Mouse (Mus musculus) layer of hippocampus, postnatal 14 days (tissue): ENCODE data around the gene Strip1. TPM values are rescaled to one million over a fixed set of nuclear protein-coding genes. Genes with fewer than 3 reads are reported as not detected.

ENCODE experiments used
- DNase-seq, 2 experiments: peaks; one replicate each; pipeline ENCODE4 v3.0.0; 2021 to 2022; ENCODE audit warnings: low spot score in 2 of 2, mixed read lengths in 1 of 2
- total RNA-seq, 2 experiments: library from RNA; stranded (reverse); gene quantifications; 2 replicates each; pipeline ENCODE4 v1.2.3; 2021

Gene Strip1
- total RNA-seq, 2 experiments from 2014 or later = 76.7 to 77.6 TPM

DNA sequence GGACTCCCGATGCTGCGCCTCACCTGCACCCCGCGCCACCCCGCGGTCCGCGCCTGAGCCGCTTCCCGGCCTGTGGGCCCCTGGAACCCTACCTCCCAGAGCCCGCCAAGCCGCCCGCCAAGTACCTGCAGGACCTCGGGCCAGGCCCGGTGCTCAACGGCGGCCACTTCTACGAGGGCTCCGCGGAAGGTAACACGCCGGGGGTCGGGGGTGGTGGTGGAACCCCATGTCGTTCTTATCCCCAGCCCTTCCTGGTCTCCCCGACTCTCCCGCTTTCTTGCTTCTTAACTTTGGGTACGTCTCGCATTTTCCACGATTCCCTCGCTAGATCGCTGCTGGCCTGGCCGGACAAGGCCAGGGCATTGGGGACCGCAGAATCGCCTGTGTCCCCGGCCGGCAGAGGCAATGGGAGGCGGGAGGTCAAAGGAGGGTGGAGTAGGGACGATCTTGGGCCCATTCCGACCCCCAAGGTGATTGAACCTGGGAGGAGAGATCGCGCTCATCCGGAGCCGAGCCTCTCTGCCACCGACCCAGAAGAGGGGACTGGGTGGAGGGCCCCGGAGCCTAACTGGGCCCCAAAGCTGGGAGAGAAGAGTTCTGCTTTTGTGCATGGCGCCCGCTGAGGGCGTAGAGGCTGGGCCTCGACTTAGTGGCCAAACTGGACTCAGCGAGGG lies 36.1 kb downstream of the Strip1 start:
- no peak for DNase-seq

DNA sequence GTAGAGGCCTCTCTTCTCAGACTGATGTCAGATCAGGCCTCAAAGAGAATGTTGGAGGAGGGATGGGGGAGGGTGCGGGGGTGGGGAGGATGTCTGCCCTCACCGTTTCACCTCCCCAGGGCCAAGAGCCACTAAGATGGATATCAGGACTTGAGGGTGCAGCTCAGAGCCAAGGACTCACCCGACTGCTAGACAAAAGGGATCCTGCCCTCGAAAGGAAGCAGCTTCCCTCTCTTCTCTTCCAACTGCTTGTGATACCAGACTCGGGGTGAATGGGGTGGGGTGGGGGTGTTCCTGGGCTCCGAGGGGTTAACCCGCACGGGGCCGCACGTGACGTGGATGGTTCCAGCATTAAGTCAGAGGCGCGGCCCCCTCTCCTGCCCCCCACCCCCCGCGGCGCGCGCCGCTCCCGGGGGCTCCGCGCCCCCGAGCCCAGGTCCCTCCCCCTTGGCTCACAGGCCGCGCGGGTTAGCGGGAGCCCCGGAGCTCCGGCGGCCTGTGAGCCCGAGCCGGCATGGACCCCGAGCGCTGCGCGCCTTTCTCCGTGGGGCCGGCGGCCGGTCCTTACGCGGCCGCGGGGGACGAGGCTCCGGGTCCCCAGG lies 36.7 kb downstream of the Strip1 start, which contains the start of gene Alx3:
Gene Alx3 (plus strand): TSS at position 370 of the 602 bp plus-strand sequence.
- DNase-seq = no peak

DNA sequence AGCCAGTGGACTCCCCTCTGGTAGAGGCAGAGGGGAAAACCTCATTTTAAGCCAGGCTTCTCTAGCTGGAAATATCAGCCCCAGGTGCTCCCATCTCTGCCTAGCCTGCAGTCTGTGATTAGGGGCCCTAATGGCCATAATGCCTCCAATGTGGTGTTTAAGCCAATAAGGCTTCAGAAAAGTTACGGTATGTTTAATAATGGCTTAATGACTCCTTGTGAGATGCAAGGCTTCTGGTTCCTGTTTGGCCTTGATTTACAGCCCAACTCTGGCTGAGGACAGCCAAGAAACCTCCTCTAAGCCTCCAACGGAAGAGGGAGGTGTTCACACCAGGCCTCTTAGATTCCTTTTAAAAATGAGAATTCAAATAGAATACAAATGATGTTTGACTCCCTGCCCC lies 37.9 kb downstream of the Strip1 start:
- DNase-seq = no peak

DNA sequence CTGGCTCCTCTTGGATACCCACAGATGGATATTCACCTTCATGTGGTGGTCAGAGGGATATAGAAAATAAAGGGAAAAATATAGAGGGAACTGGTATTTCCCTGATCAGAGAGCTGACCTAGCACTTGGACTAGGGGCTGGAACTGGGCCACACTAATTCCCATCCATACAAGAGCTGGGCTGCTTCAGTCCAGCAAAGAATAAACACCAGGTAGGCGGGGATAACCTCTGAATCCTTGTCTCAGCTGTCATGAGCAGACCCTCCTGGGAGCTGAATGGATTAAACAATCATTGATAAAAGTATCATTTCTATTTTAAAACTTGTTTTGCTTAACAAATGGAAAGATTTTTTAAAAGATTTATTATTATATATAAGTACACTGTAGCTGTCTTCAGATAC lies 39.9 kb downstream of the Strip1 start:
- DNase-seq = no peak

DNA sequence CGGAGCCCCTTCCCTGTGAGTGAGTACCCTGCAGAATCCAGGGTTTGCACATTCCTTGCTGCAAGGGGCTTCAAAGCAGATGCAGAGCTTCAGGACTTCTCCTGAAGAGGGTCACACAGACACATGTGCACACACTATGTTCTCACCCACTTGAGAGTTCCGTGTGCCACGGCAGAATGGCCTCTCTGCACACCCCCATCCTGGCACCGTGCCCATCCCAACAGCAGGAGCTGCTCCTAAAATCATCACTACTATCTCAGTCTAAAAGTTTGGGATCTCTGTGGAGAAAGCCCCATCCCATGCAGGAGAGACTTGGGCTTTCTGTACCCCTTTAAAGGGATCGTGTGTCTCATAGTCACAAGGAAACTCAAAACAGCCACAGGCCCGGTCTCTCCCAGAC lies 45.0 kb downstream of the Strip1 start:
- no peak for DNase-seq

DNA sequence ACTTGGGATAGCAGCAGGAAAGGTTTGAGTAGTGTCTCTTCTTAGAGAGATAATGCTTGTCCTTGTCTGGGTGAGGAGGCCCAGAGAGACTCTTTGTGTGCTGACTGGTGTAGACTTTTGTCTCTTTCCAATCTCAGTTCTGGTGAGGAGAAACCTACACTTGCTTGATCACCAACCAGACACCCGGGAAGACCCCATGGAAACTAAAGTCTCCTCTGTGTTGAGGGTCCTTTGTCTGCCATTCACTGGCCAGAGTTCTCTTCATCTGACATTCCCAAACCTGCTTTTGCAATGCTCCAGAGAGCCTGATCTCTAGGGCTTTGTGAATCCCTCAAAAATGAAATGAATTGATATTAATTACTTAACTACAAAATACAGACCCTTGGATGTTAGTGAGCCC lies 47.6 kb downstream of the Strip1 start:
- DNase-seq = no peak

DNA sequence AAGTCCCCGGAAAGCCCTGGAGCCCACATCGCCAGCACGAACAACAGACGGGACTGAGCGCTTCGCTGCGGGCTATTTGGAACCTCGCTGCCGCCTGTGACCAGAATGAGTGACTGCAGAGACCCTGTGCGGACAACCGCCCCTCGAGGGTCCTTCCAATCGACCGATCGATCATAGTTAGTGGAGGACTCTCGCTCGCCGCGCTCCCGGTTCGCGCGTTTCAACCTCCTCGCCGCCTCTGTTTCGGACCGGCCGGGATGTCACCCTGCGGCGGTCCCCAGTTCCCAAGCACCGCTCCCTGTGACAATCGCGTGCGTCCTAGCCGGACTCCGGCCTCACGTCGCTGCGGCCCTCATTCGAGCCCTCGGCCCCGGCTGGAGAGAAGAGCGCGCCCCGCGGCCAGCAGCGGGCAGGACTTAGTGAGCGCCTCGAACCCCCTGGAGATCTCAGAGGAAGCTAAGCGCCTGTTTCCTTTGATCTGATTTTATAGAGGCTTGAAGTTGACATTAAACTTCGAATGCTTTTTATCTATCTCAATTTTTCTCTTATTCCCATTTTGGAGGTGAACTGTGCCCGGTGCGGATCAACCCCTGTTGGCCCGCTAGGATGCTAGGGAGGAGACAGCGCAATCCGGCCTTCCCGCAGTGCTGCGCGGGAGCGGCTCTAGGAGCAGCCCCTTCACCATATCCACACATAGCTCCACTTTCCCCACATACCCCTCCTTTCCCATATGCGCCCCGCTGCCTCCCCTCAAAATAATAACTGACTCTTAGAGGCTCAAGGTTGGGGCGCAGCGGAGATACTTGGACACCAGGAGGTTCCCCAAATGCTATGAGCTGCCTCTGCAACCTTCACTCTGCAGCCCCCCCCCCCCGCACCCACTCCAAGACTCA lies 48.4 kb downstream of the Strip1 start:
- DNase-seq = no peak

DNA sequence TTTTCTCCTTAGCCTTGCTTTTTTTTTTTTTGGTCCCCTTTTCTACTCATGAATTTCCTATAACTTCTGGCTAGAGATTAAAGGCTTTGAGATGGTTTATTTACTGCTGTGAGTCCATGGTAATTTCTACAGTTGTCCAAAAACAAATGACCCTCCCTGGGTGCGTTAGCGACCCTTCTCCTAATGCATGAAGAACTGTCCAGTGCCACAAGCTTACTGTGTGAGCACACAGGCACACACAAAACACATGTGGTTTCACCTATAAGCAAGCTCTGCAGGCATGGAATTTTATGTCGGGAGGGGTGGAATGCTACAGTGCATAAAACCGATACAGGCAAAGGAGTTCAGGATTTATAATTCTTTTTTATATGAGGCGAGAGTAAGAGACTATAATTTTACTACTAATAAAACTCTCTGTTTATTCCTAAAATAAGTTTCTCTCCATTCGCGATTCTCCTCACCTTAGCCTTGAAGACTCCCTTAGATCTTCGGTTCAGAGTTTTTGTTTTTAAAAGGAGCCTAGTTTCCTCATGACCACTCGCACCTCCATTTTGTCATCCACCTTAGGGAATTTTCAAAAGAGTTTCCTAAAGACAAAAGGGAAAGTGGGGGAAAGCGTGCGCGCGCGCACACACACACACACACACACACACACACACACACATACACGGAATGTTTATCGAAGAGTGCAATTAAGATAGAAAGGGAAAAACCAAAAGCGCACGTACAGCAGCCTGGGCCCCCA lies 49.2 kb downstream of the Strip1 start:
- no peak for DNase-seq

DNA sequence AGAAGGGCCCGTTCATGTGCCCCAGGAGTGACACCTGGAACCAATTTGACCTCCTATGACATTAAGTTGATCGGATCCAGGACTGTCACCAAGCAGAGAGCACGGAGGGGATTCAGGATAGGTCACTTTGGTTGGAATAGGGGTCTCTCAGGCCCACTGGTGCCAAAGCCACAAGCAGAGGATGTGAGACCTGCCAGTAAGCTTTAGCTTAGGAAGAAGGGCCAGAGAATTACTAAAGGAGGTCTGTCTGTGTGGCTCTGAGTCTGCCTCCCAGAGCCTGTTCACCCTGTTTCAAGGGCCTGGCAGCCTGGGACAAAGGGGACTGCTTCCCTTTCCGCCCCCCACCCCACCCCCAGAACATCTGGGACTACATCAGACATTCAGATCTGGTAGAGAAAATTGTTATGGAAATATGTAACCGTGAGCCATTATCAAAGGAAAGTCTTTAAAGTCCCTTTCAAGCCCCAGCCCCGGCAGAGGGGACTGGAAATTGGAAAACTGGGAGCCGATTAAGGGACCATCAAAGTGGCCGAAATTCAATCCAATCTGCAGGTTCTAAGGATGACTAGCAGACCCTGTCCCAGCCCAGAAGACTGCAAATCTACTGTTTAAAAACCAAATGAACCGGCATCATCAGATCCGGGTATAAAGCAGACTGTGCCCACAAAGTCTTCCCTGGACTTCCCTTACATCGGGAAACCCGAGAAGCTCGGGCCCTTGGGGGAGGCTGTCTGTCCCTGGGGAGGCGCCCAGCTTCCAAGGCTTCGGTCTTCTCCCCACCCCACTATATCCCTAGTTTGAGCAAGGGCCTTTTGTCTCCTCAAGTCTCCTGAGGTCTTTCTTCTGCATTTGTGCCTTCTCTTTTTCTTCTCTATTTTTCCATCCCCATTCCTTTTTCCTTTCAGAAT lies 50.1 kb downstream of the Strip1 start:
- no peak for DNase-seq

DNA sequence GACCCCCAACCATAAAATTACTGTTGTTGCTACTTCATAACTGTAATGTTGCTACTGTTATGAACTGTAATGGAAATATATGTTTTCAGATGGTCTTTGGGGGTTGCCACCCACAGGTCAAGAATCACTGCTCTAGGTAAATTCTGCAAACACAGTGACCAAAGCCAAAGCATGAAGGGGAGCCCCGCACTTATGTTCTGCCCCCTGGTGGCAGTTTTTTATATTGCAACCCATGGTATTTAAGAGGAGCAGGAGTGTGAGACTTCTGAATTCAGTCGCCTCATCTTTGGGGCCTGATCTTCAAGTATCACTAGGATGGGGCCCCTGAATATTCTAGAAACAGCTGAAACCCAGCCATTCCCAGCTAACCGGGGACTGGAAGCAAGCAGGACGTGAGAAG lies 52.0 kb downstream of the Strip1 start:
- DNase-seq = peak; percentile 52 to 75

DNA sequence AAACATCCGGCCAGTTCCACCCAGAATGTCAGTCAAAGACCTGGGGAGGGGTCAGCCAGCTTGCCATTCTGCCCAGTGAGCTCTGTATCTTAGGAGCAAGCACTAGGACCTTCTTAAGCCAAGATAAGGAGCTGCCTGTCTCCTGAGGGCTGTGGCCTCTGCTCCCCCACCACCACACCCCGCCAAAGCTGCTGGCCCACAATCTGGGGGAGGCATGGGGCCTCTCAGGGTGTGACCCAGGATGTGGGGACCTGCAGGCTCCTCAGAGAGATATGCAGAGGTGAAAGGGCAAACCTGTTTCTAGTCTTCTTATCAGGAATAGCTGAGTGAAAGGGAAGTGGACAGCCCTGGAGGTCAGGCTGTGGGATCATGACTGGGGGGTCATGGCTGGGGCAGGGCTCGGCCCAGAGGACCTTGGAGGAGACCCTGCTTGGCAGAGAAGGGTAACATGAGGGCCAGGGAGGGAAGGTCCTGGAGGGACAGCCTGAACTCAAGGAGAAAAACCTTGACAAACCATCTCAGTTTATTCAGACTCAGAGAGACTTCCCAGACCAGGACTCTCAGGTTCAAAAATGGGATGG lies 53.6 kb downstream of the Strip1 start:
- no peak for DNase-seq

DNA sequence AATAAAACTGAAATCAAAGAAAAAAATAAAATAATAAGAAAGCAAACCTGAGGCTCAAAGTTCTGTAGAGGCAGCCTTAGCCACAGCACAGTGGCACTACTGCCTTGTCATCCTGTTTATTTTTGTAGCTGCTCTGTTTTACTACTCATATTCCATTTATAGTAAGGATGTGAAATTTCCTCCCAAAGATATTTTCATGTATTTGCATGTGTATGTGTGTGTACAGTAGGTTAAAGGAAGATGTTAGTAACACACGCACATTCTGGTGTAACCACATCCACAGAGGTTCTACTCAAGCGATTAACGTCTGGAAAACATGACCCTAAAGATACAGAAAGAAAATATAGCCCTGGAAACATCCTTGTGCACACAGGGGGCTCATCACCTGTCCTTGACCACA lies 54.7 kb downstream of the Strip1 start:
- DNase-seq = no peak

DNA sequence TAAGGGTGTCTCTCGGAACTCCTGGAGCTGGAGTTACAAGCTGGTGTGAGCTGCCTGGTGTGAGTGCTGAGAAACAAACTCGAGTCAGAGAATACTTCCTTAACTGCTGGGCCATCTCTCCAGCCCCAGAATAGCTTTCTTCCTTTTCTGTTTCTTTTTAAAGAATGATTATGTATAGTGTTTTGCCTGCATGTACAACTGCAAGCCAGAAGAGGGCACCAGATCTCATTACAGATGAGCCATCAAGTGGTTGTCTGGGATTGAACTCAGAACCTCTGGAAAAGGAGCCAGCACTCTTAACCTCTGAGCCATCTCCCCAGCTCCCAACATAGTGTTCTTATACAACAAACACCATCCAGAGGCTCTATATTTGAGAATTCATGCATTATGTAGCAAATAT lies 60.3 kb downstream of the Strip1 start:
- no peak for DNase-seq

DNA sequence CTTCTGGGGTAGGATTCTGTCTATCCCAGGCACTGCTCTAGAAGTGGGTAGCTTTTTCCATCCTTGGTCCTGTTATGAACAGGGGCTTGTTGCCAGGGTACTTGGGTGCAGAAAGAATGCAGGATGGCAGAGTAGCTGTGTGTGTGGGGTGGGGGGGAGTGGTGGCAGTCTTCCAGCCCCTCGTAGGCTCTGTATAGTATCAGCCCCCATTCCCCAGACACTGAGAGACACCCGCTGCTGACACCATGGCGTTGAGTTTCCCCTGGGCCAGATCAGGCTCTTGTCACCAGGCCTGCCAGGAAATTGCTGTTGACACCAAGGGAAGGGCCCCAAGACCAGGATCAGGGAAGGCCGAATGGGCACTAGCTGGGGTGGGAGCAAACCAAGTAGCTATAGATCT lies 62.8 kb downstream of the Strip1 start:
- DNase-seq = no peak

DNA sequence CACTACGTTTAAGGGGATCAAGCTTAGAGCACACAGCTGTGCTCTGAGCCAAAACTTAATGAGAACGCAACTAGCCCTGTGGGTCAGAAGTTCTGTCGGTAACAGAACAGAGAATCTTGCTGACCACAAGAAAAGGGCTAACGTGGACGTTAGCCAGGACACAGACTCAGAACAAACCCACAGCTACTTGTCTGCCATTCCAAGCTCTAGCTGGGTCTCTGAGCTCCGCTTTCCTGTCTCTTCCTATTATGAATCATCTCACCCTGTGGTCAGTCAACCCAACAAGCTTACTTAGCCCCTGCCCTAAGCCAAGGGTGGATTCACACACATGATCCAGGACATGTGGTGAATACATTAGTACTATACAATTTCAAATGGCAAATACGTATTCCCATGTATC lies 63.7 kb downstream of the Strip1 start:
- DNase-seq = no peak

DNA sequence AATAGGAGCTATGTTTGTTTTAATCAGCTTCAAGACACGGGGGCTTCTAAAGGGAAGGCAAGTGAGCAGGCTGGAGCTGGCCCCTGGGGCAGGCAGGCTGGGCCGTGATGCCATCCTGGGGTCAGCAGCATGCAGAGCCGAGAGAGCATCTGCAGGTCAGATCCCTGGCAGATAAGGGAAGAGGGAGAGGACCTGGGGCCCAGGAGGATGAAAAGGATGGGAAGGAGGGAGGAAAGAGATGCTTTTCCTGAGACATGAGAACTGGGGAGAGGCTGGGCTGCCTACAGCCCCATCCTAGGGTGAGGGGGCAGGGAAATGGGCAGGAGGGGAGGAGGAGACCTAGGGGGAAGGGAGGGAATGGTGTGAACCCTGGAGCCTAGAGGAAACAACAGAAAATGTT lies 66.2 kb downstream of the Strip1 start:
- no peak for DNase-seq

DNA sequence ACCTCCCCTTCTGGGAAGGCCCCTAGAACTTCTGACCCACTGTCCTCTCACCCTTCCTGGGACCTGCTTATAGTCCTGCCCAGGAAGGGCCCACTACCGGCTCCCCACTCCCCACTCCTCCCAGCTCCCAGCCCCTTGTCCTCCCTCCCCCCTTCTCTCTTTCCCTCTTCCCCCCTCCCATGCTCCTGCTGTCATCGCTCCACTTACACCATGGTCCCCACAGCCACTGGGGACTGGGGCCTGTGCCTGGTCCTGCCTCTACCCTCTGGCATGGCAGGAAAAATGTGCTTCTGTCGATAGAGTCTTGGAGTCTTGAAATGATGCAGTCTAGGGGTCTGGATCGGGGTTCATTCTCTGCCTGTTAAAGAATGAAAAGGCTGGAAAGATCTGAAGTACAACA lies 67.6 kb downstream of the Strip1 start:
- DNase-seq = no peak

DNA sequence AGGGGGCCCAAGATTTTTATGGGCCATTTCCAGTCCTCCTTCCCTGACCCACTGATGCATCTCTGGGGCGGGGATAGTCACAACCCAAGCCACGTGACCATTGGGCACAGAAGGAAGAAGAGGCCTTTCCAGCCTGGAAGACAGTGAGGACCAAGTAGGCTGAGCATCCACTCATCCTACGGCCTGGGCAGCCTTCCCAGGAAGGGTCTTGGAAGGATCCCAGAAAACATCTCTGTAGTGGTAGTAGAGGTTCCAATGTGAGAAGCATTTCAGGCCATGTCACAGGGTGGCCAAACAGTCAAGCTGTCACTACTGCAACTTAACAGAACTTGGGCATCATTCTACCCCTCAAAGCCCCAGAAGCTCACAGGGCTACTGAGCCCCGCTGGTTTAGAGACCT lies 68.9 kb downstream of the Strip1 start:
- DNase-seq = no peak
